Mouse (Mus musculus) lung, adult 2 months (tissue): ENCODE results near the gene Baz1a.

Experiments used
- CTCF ChIP-seq: fragments of 200-500 bp; IDR thresholded peaks from 2 replicates; pipeline ENCODE4 v1.5.1; 2011; ENCODE audit warnings: mild to moderate bottlenecking, low read length, control low read depth; ENCODE audit not compliant: insufficient read depth
- POLR2A ChIP-seq: fragments of 200-500 bp; IDR thresholded peaks from 2 replicates; pipeline ENCODE4 v1.6.1; 2011; ENCODE audit warnings: low read depth, mild to moderate bottlenecking, control low read depth, low read length, borderline replicate concordance; ENCODE audit errors: extremely low read depth

- no peak for TF ChIP-seq CTCF
- TF ChIP-seq POLR2A = no peak
These were observed 15.7 kb downstream of the Baz1a start for GRCm38 (mm10) chr12:54998411-54998810.
